Mouse (Mus musculus) spleen, postnatal 10 days (tissue): ENCODE results near the gene Olfr572.

ENCODE experiments used
- DNase-seq, 2 experiments: peaks; one replicate each; pipeline ENCODE4 v3.0.0; 2021 to 2022; ENCODE audit warnings: low spot score in 2 of 2

Gene Olfr572

GRCm38 (mm10) chr7:102924109-102924508 is at the start of gene Olfr572:
Olfr572 (plus strand) TSS chr7:102924409.
- no peak for DNase-seq

DNA sequence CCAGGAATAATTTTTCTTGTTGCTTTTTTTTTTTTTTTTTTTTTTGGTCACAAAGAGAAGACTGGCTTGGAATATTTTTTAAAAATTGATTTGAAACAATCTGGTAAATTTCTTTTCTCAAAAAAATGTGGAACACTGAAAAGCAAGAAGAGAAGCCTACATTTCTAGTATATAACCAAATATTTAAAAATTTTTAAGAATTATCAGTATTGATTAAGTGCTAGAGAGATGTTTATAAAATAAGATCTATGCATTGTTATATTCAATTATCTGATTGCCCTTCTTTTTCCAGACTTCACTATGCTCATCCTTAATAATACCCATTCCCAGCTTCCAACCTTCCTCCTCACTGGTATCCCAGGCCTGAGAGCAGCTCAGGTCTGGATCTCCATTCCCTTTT is 47.4 kb upstream of the Olfr572 start, which contains the start of gene Olfr568:
Gene Olfr568 (plus strand): TSS at position 301 of the 400 bp plus-strand sequence.
- no peak for DNase-seq

DNA sequence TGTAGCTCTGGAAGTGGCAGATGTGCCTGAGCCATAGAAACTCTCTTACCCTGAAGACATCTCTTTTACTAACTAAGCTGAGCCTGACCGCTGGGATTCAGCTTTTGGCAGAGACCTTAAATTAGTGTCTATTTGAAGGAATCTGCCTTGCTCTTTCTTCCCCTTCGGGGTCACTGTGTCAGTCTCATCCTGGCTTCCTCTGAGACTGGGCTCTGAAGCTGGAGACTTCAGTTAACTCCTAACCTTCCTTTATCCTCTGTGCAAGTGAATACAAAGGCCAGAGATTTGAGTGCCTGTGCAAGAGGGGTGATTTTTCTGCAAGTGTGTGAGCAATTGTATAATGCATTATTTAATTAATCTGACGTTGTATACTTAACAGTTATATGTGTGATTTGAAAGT is 33.4 kb upstream of the Olfr572 start, which contains the start of gene Olfr569:
Gene Olfr569 (minus strand): TSS at position 101 of the 400 bp plus-strand sequence.
- no peak for DNase-seq

- DNase-seq = no peak
These were observed 8.9 kb upstream of the Olfr572 start for GRCm38 (mm10) chr7:102915261-102915660.

DNA sequence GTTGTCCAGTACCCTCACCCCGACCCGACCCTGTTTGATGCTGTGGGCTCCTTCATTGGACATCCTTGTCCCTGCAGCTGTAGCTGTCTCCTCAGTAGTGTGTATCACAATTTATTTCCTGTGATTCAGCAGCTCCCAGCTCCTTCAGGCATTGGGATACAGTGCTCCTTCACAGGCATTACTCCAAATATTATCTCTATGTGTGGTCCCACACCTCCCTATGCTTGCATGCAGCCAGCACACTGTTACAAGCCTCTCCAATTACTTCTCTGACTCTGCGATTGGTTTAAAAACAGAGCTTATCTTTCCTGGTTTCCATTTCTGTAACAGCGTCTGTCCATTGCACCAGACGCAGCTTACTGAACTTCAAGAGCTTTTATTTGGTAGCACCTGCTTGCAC is 7.8 kb upstream of the Olfr572 start:
- no peak for DNase-seq

DNA sequence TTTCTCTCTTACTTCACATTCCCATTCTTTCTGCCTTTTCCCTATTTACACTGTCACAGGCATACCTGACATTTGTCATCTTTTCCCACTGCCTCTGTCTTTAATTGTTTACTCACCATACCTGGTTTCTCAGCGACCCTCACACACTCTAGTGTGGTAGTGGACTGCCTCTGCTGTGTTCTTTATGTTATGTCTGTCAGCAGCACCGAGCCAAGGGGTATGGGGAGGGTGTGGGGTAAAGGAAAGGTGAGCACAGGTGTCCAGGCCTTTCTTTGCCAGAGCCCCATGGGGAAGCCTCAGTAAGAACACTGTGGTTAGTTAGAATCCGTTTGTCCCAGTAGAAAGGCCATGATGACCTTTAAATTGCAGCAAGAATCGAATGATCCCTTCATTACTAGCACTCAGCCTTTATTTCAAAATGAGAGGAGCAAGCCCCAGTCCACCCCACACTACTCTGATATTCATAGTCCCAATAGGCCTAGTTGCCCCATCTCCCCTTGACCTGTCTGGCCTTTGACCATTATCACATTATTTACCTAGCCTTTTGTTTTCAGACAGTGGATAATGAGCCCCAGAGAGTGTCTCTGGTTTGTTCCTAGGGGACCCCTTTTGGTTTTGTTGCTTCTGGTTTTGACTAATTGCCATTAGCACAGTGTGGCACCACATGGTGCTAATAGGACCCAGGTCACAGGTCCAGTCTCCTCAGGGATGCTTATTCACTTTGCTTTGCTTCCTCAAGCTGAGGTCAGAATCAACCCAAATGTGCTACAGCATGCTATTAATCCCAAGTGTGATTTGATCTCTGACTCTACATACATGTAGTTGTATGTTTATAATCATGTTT is 7.0 kb upstream of the Olfr572 start, which contains the start of gene Olfr571:
Gene Olfr571 (minus strand): TSS at position 505 of the 844 bp plus-strand sequence.
- no peak for DNase-seq

GRCm38 (mm10) chr7:102919632-102920031 is 4.6 kb upstream of the Olfr572 start:
- DNase-seq = no peak

DNA sequence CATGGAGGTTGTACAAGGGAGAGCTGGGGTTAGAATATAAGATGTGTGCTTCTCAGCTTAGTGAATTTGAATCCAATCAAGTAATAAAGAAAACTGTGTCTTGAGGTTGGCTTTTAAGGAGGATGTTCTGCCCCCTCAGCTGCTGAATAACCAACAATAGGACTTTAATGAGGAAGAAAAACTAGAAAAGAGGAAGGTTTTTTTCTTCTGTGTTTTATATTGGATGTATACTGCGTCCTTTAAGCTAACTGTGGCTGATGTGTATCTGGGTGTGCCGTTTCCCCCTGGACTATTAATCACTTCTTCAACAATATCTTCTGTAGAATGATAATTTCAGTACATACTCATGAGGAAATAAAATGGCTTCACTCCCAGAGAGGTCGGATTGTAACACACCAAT is 2.9 kb downstream of the Olfr572 start:
- no peak for DNase-seq

GRCm38 (mm10) chr7:102942475-102942874 is 18.3 kb downstream of the Olfr572 start, which contains the start of gene Olfr573-ps1:
Olfr573-ps1 (minus strand) TSS chr7:102942575.
- no peak for DNase-seq

DNA sequence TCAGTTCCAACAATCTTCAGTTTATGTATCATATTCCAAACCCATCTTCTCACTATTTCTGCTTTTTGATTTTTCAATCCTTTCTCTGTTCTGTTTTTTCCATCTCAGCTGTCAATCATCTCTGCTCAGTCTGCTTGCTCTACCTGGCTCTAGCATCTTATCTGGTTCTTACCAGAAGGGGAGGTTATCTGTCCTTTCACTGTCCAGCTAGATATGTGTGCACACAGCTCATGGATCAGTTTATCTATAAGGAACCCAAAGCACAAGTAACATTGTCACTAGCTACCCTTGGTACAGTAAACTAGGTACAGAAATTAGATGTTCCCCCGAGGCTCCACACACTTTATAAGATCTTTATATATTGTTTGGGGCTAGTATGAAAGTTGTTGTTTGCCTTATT is 19.2 kb downstream of the Olfr572 start:
- no peak for DNase-seq

GRCm38 (mm10) chr7:102948167-102948566 is 24.0 kb downstream of the Olfr572 start, which contains the start of gene Olfr574:
Olfr574 (plus strand) TSS chr7:102948467.
- no peak for DNase-seq

DNA sequence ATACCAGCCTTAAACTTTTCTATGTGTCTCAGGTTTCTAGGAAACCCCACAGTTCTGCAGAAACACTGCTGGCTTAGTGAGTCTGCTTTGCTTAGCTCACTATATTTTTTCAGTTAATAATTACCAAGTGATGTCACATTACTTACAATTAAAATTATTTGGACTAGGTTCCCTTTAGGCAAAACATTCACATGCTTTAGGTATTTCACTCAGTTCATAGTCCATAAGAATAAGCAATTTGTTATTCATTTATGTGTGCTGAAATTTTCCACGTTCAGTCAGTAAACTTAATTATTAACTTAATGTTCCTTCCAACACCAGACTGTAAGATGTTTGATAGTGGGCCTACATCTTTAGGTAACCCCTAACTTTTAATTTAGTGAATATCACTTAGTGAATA is 26.5 kb downstream of the Olfr572 start:
- no peak for DNase-seq

DNA sequence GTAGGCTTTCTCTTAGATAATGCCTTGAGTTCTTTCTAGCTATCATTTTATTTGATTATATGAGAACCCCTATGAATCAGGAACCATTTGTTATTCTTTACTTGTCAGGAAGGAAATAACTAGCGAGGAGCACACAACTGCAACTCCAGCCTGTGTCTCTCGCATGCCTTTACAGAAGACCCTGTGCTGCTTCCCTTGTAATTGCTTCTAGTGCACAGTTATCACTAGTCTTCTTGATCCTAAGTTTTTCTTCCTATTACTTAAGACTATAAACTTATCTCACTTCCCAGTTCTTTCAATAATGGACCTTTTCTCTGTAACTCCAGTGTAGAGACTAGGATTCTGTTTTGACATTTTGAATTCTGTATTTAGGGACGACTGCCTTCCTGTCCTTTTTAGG is 33.9 kb downstream of the Olfr572 start:
- DNase-seq = no peak

- DNase-seq = no peak
These were observed 34.4 kb downstream of the Olfr572 start, which contains the start of gene Olfr575 for GRCm38 (mm10) chr7:102958593-102958992. Olfr575 (minus strand) TSS chr7:102958775.

- DNase-seq = no peak
These were observed 38.2 kb downstream of the Olfr572 start, which contains the start of gene Olfr576 for GRCm38 (mm10) chr7:102962360-102962759. Olfr576 (plus strand) TSS chr7:102962660.

- DNase-seq = no peak
These were observed 50.2 kb downstream of the Olfr572 start for GRCm38 (mm10) chr7:102974399-102974798.

- DNase-seq = no peak
These were observed 51.6 kb downstream of the Olfr572 start, which contains the start of gene Olfr577 for GRCm38 (mm10) chr7:102975843-102976242. Olfr577 (minus strand) TSS chr7:102975943.
